31 mouse cellular contexts compared by ENCODE assay signal in genomic region chr17:26289475-26289874, GRCm38 (mm10).
"Had no signal": no experiment of that assay in that cellular context is flagged by ENCODE, and none has a peak within 500 bp of the region (broad histone marks: within the 10 kb centered on the region; RNA-seq: fewer than 3 reads in every experiment).

No protein-coding gene starts in this region.

- H3K4me1 ChIP-seq: limb, embryonic 10.5 days; limb, embryonic 12.5 days; limb, embryonic 13.5 days; limb, embryonic 15.5 days; liver, embryonic 12.5 days; liver, embryonic 13.5 days; liver, embryonic 15.5 days; lung, embryonic 15.5 days; midbrain, embryonic 10.5 days; midbrain, embryonic 12.5 days; midbrain, embryonic 13.5 days; midbrain, embryonic 15.5 days; neural tube, embryonic 12.5 days had no signal

- H3K9me3 ChIP-seq: lung, embryonic 15.5 days; midbrain, embryonic 15.5 days had no signal

- H3K27ac ChIP-seq: left cerebral cortex, adult 2 months; limb, embryonic 10.5 days; limb, embryonic 12.5 days; limb, embryonic 13.5 days; limb, embryonic 15.5 days; liver, embryonic 12.5 days; liver, embryonic 13.5 days; liver, embryonic 14.5 days; liver, embryonic 15.5 days; lung, embryonic 15.5 days; macrophage; midbrain, embryonic 10.5 days; midbrain, embryonic 12.5 days; midbrain, embryonic 13.5 days; midbrain, embryonic 15.5 days; neural tube, embryonic 12.5 days had no signal

- H3K4me3 ChIP-seq: left cerebral cortex, adult 2 months; limb, embryonic 10.5 days; limb, embryonic 12.5 days; limb, embryonic 13.5 days; limb, embryonic 15.5 days; liver, embryonic 12.5 days; liver, embryonic 13.5 days; liver, embryonic 15.5 days; lung, embryonic 15.5 days; megakaryocyte, embryonic 14.5 days; midbrain, embryonic 10.5 days; midbrain, embryonic 12.5 days; midbrain, embryonic 13.5 days; midbrain, embryonic 15.5 days; myocyte; neural tube, embryonic 12.5 days had no signal

- H3K9ac ChIP-seq: limb, embryonic 12.5 days; limb, embryonic 13.5 days; limb, embryonic 15.5 days; liver, embryonic 12.5 days; liver, embryonic 13.5 days; liver, embryonic 14.5 days; liver, embryonic 15.5 days; liver, postnatal 0 days; lung, embryonic 14.5 days; lung, embryonic 15.5 days; midbrain, embryonic 12.5 days; midbrain, embryonic 13.5 days; midbrain, embryonic 15.5 days; neural tube, embryonic 12.5 days had no signal

- H3K4me2 ChIP-seq: limb, embryonic 12.5 days; limb, embryonic 13.5 days; limb, embryonic 15.5 days; liver, embryonic 11.5 days; liver, embryonic 12.5 days; liver, embryonic 13.5 days; liver, embryonic 15.5 days; lung, embryonic 14.5 days; lung, embryonic 15.5 days; midbrain, embryonic 12.5 days; midbrain, embryonic 13.5 days; midbrain, embryonic 15.5 days; neural tube, embryonic 12.5 days had no signal

- DNase-seq: left cerebral cortex, postnatal 4 days; liver; liver, embryonic 13.5 days; liver, postnatal 0 days; lung, adult 18-20 months; lung, adult 2 months; lung, embryonic 14.5 days; lung, postnatal 10 days; lung, postnatal 14 days; lung, postnatal 36 days; lung, postnatal 4 days; midbrain, embryonic 14.5 days had no signal

- H3K27me3 ChIP-seq: limb, embryonic 12.5 days; limb, embryonic 13.5 days; limb, embryonic 15.5 days; liver, embryonic 12.5 days; liver, embryonic 13.5 days; liver, embryonic 15.5 days; lung, embryonic 15.5 days; megakaryocyte, embryonic 14.5 days; midbrain, embryonic 12.5 days; midbrain, embryonic 13.5 days; midbrain, embryonic 15.5 days; neural tube, embryonic 12.5 days had no signal

- ATAC-seq: liver, embryonic 12.5 days; liver, postnatal 0 days; lung, postnatal 0 days; midbrain, embryonic 13.5 days; midbrain, embryonic 15.5 days had no signal
